Mouse (Mus musculus) neural tube, embryonic 15.5 days (tissue): ENCODE measurements around the gene Zcwpw1. TPM values are rescaled to one million over a fixed set of nuclear protein-coding genes. Genes with fewer than 3 reads are reported as not detected.
"Not testable (repeated sequence)": the region's sequence is repeated elsewhere in the genome, so short reads cannot be mapped to it uniquely, and the experiment has no call there.

ENCODE experiments used
- ATAC-seq: fragments of 200-750 bp; cut with Nextera tagmentation; 2 replicates; pipeline ENCODE4 v1.8.0; 2017; ENCODE audit warnings: mild to moderate bottlenecking, moderate TSS enrichment, moderate library complexity; ENCODE audit not compliant: low FRiP score
- H3K27ac ChIP-seq: fragments of 300-500 bp; sonication (generic); replicated peaks from 2 replicates; pipeline ENCODE4 v1.5.1; 2015; ENCODE audit warnings: mild to moderate bottlenecking, inconsistent platforms
- H3K27me3 ChIP-seq: fragments of 300-500 bp; sonication (generic); replicated peaks from 2 replicates; pipeline ENCODE4 v1.6.1; 2015; ENCODE audit warnings: inconsistent platforms
- H3K36me3 ChIP-seq: fragments of 300-500 bp; sonication (generic); 2 replicates; pipeline ENCODE4 v1.6.1; 2015; ENCODE audit warnings: inconsistent platforms
- H3K4me1 ChIP-seq: fragments of 300-500 bp; sonication (generic); 2 replicates; pipeline ENCODE4 v1.6.1; 2015; ENCODE audit warnings: inconsistent platforms
- H3K4me2 ChIP-seq: fragments of 300-500 bp; sonication (generic); 2 replicates; pipeline ENCODE4 v1.6.1; 2015; ENCODE audit warnings: inconsistent platforms, mild to moderate bottlenecking, moderate library complexity
- H3K4me3 ChIP-seq: fragments of 300-500 bp; sonication (generic); replicated peaks from 2 replicates; pipeline ENCODE4 v1.5.1; 2015; ENCODE audit warnings: mild to moderate bottlenecking, inconsistent platforms
- H3K9ac ChIP-seq: fragments of 300-500 bp; sonication (generic); replicated peaks from 2 replicates; pipeline ENCODE4 v1.6.1; 2015; ENCODE audit warnings: mild to moderate bottlenecking, inconsistent platforms
- H3K9me3 ChIP-seq: fragments of 300-500 bp; sonication (generic); replicated peaks from 2 replicates; pipeline ENCODE4 v1.6.1; 2016; ENCODE audit warnings: inconsistent platforms
- WGBS: fragments of 180-500 bp; shearing (Covaris S2); methylation state at CpG from one replicate; pipeline ENCODE4 v1.1.7; 2015; ENCODE audit warnings: mixed read lengths; 5-methylcytosine and 5-hydroxymethylcytosine counted together
- polyA plus RNA-seq: library from polyadenylated mRNA; unstranded; fragments of >200 nt; fragmentation: Nextera tagmentation; extraction: Ambion mirVana; gene quantifications from 2 replicates; pipeline ENCODE4 v1.2.1, GENCODE M21; 2015

The Zcwpw1 gene
- polyA plus RNA-seq, 1 experiment from 2014 or later: 14.9 TPM

DNA sequence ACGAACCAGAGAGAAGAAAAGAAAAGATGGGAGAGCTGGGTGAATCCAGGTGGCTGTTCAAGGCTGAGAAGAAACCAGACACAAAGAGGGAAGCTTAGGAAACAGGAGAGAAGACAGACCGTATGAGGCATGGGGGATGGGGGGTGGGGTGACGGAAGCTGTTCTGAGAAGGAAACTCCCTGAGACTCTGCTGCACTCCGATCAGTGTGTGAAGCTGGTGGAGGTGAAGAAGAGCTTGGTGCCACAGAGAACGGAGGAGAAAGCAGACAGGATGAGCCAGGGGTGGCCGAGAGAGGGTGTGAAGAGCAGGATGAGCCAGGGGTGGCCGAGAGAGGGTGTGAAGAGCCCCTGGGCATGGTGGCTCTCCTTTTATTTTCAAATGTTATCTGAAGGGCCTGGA is 38.8 kb downstream of the Zcwpw1 start:
- no peak for ATAC-seq
- Histone ChIP-seq H3K27ac (no peak overlapping the region), H3K9ac (no peak overlapping the region), H3K4me3 (no peak overlapping the region), H3K9me3 (no peaks in the 10 kb centered on the region), H3K4me1 (no peaks in the 10 kb centered on the region), H3K4me2 (no peak overlapping the region), H3K27me3 (no peaks in the 10 kb centered on the region), H3K36me3 (no peaks in the 10 kb centered on the region)
- 69% methylated on average over 7 of the region's 7 CpGs for WGBS

DNA sequence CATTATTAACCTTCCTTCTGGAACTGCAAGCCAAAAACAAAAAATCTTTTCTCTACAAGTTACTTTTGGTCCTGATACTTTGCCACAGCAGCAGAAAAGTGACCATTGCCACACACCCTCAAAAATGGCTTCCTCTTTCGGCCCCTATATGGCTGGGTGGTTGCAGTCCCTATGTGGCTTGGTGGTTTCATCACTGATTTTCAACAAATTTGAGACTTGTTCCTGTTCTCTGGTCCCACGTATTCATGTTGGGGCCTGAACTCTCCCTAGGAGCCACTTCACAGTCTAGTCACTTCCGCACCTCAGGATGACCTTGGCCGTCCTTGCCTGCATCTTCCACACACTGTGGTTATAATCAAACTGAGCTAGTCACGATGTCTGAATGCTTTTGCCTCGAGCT is 41.1 kb downstream of the Zcwpw1 start:
- Histone ChIP-seq H3K9ac (no peak overlapping the region), H3K4me3 (no peak overlapping the region), H3K27me3 (no peaks in the 10 kb centered on the region), H3K4me1 (no peaks in the 10 kb centered on the region), H3K9me3 (no peaks in the 10 kb centered on the region), H3K27ac (no peak overlapping the region), H3K36me3 (no peaks in the 10 kb centered on the region), H3K4me2 (no peak overlapping the region)
- 85% methylated on average over 6 of the region's 6 CpGs for WGBS
- no peak for ATAC-seq

DNA sequence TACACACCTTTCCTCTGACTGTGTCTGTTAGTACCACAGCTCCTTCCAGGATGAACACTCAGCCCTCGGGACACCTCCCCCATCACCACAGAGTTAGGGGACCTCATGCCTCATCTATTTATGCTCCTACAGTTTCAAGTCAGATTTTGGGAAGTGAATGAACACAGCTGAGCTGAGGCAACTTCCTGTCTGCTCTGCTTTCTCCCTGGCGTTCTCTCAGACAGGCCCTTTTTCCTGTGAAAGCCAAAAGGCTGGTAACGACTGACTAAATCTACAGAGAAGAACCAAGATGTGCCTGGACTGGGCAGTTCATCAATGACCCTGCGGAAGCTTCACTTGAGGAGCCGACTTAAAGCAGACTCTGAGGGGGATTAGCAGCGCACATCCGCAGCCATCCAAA is 42.6 kb downstream of the Zcwpw1 start:
- no peak for ATAC-seq
- H3K9ac ChIP-seq: no peak overlapping the region
- H3K36me3 ChIP-seq: no peaks in the 10 kb centered on the region
- no peaks in the 10 kb centered on the region for H3K9me3 ChIP-seq
- no peak overlapping the region for H3K4me3 ChIP-seq
- no peaks in the 10 kb centered on the region for H3K27me3 ChIP-seq
- H3K4me1 ChIP-seq: no peaks in the 10 kb centered on the region
- H3K27ac ChIP-seq: no peak overlapping the region
- no peak overlapping the region for H3K4me2 ChIP-seq
- WGBS: 89% methylated on average over 7 of the region's 7 CpGs

DNA sequence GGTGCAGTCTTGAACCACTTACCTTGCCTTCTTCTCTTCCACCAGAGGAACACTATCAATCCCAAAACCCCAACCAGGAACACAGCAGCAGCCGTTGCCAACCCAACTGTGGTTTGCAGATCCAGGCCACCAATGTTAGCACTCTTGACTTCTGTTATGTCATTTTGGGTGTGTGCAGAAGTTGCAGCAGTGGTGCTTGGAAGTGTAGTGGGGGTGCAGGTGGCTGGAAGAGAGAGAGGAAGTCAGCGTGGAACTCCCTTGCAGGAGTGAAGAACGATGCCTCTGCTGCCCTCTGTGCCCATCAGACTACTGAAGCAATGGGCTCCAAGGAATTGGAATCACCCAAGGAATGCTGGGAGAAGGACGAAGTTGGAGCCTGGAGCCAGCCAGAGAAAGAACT is 43.5 kb downstream of the Zcwpw1 start:
- Histone ChIP-seq H3K4me1 (no peaks in the 10 kb centered on the region), H3K4me3 (no peak overlapping the region), H3K4me2 (no peak overlapping the region), H3K9ac (no peak overlapping the region), H3K27me3 (no peaks in the 10 kb centered on the region), H3K27ac (no peak overlapping the region), H3K36me3 (no peaks in the 10 kb centered on the region), H3K9me3 (no peaks in the 10 kb centered on the region)
- no peak for ATAC-seq
- WGBS: 85% methylated on average over 4 of the region's 4 CpGs

DNA sequence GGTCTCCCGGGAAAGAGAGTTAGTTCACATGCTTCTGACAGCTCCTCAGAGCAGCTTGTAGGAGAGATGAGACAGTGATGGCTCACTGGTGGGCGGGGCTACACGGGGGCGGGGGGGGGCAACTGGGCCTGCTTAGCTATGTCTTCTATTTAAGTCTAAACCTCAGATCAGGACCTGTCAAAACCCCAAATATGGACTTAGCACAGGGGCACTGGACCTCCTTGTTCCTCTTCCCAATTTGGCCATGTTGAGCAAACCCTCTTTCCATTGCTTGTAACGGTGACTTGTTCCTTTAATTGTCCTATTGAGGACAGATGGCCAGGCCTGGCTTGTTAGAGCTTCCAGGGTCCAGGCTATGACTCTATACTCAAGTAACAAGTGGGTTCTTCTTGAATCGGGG is 43.9 kb downstream of the Zcwpw1 start:
- 81% methylated on average over 6 of the region's 6 CpGs for WGBS
- Histone ChIP-seq H3K9me3 (no peaks in the 10 kb centered on the region), H3K4me2 (no peak overlapping the region), H3K36me3 (no peaks in the 10 kb centered on the region), H3K9ac (no peak overlapping the region), H3K4me3 (no peak overlapping the region), H3K4me1 (no peaks in the 10 kb centered on the region), H3K27ac (no peak overlapping the region), H3K27me3 (no peaks in the 10 kb centered on the region)
- ATAC-seq: no peak

DNA sequence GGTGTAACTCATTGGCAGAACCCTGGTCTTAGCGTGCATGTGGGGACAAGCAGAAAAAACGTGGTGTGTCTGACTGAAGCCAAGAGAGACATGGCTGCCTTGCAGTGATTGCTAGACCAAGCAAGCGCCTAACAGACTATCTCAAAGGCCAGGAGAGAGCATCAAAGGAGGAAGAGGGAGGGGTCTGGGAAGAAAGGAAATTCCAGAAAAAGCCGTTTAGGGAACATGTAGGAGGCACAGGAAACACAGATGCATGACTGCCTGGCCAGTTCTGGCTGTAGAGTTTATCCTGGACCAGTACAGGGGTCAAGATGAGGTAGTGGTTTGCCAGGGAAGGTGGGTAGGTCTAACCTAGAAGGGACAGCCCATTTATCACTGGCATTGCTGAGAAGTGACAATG is 45.9 kb downstream of the Zcwpw1 start:
- no peaks in the 10 kb centered on the region for H3K36me3 ChIP-seq
- no peak overlapping the region for H3K9ac ChIP-seq
- no peak for ATAC-seq
- H3K4me1 ChIP-seq: no peaks in the 10 kb centered on the region
- WGBS: 74% methylated on average over 4 of the region's 4 CpGs
- no peaks in the 10 kb centered on the region for H3K27me3 ChIP-seq
- H3K9me3 ChIP-seq: no peaks in the 10 kb centered on the region
- H3K27ac ChIP-seq: no peak overlapping the region
- H3K4me3 ChIP-seq: no peak overlapping the region
- H3K4me2 ChIP-seq: no peak overlapping the region

DNA sequence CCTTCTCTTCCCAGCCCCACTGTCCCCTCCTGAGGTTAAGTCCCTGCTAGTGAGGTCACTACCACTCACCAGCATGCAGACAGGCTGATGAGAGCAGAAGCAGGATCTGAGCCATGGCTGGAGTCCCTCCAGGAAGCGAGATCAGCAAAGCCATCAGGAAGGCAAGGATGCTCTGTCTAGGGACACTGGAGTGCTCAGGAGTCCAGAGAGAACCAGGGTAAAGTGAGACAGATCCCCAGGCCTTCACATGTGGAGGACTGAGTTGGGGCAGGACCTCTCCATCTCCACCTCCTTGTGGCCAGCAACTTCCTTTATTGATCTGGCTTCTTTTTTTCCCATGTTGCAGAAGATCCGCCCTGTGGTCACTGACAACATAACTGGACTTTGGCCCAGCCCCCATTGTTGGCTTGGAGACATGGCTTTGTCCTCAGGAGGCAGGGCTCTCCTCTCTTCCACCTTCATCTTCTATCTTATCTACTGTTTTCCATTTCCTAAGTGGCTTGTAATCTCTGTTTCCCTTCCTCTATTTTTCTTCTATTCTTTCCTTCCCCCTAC is 48.4 kb downstream of the Zcwpw1 start, which contains the start of gene Pilra:
Pilra (minus strand) TSS at position 316 of the 555 bp plus-strand sequence.
- ATAC-seq, H3K4me1 ChIP-seq: not testable (repeated sequence)
- 60% methylated on average over 2 of the region's 2 CpGs for WGBS

DNA sequence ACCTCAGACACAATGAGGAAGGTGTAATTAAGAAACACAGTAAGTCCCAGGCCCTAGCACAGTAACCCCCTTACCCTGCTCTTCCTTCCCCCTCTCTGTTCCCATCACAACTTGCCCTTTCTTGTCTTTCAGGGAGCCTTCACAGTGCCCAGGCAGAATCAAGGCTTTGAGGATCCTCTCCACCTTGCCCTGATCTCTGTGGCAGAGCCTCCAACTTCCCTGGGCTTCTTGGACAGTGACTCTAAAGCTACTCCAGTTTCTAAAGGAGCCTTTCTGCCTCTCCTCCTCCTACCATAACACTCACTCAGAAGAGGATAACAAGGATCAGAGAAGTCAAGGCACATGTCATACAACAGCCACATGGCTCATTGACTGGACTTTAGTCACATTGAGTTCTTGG is 49.0 kb downstream of the Zcwpw1 start:
- no peaks in the 10 kb centered on the region for H3K4me1 ChIP-seq
- no peaks in the 10 kb centered on the region for H3K9me3 ChIP-seq
- no peak overlapping the region for H3K27ac ChIP-seq
- H3K4me3 ChIP-seq: no peak overlapping the region
- H3K9ac ChIP-seq: no peak overlapping the region
- no peaks in the 10 kb centered on the region for H3K27me3 ChIP-seq
- H3K36me3 ChIP-seq: no peaks in the 10 kb centered on the region
- H3K4me2 ChIP-seq: no peak overlapping the region
- ATAC-seq: no peak

More for the DNA sequence above, 48.4 kb downstream of the Zcwpw1 start, which contains the start of gene Pilra:
- H3K4me2 ChIP-seq, H3K9ac ChIP-seq, H3K9me3 ChIP-seq, H3K27ac ChIP-seq, H3K36me3 ChIP-seq, H3K27me3 ChIP-seq, H3K4me3 ChIP-seq: not testable (repeated sequence)

DNA sequence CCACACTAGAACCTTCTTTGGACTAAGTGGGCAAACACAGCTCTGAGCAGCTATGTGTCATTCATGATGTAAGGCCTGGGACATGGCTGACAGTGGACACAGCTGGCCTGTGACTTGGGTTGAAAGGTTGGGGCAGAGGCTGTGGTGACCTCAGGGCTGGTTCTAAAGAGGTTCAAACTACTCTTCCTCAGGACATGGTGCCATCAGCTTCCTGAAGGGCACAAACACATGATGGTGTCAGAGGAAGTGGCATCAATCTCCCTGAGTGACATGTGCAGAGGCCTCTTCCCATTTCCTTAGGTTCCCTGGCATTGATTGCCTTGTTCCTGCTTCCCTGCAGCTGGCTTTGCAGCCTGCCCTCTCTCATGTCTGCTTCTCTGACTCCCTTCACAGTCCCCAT is 49.5 kb downstream of the Zcwpw1 start:
- not testable (repeated sequence) for H3K4me2 ChIP-seq, H3K4me3 ChIP-seq, H3K27me3 ChIP-seq, H3K9me3 ChIP-seq, H3K4me1 ChIP-seq, ATAC-seq, H3K36me3 ChIP-seq, H3K27ac ChIP-seq, H3K9ac ChIP-seq

DNA sequence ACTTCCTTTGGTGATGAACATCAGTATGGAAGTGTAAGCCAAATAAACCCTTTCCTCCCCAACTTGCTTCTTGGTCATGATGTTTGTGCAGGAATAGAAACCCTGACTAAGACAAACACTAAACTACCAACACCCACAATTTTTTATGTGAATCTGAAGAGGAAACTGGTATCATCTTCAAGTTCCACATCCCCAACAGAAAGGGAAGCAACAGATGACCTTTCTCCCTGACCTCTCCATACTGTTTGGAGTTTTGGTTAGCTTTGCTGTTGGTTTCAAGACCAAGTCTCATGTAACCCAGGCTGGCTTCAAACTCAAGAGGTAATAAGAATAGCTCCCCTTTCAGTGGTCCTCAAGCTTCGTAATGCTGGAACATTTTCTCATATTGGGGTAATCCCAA is 62.7 kb downstream of the Zcwpw1 start:
- ATAC-seq, H3K36me3 ChIP-seq, H3K4me1 ChIP-seq, H3K27me3 ChIP-seq, H3K4me3 ChIP-seq, H3K9ac ChIP-seq, H3K27ac ChIP-seq, H3K9me3 ChIP-seq, H3K4me2 ChIP-seq: not testable (repeated sequence)
- 91% methylated on average over 1 of the region's 1 CpGs for WGBS

DNA sequence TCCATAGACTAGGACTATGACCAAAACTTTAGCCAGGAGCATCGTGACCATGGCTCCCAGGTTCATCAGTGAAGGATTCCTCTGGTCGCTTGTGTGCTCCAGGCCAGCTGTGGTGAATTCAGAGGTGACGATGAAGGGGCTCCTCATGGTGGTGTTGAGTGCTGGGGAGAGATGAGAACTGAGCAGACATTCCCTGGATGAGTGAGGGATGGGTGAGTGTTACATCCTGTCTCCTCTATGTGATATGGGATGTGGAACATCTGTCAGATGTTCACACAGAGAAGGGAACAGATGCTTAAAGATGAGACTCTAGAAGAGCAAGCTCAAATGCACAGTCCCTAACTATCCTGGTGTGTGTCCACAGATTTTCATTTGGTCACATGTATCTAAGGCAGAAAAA is 67.3 kb downstream of the Zcwpw1 start:
- not testable (repeated sequence) for H3K4me2 ChIP-seq, H3K9ac ChIP-seq, ATAC-seq, H3K4me1 ChIP-seq, H3K27ac ChIP-seq, H3K36me3 ChIP-seq, H3K4me3 ChIP-seq, H3K27me3 ChIP-seq, H3K9me3 ChIP-seq
- WGBS: 86% methylated on average over 3 of the region's 3 CpGs

DNA sequence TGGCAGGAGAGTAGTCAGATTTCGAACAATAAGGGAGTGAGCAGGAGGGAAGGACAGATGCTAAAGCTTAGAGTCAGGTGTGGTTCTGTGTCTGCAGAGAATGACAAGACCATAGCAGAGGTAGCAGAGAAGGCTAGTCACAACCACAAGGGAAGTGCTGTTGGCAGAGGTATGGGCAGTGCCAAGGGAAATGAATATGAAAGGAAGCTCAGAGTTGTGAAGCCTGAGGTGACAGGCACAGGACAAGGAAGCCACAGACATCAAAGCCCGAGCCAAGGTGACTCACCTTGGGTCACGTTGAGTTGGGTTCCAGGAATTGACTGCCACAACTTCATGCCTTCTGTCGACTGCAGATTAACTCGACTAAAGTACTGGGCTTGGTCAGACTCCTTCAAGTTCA is 69.3 kb downstream of the Zcwpw1 start:
- H3K27me3 ChIP-seq, ATAC-seq, H3K4me2 ChIP-seq, H3K4me1 ChIP-seq, H3K27ac ChIP-seq, H3K4me3 ChIP-seq, H3K9me3 ChIP-seq, H3K36me3 ChIP-seq, H3K9ac ChIP-seq: not testable (repeated sequence)
- WGBS: 73% methylated on average over 4 of the region's 5 CpGs
